Mouse (Mus musculus) hematopoietic stem cell, adult 5-6 weeks (primary cell): ENCODE measurements around the gene Pdgfc. TPM values are rescaled to one million over a fixed set of nuclear protein-coding genes. Genes with fewer than 3 reads are reported as not detected.

ENCODE experiments used
- ATAC-seq, 2 experiments: fragments of 125-278 bp in 1 of 2; replicated peaks in 1 of 2; 2 replicates each; pipeline ENCODE4 v1.8.0; 2016 to 2017; ENCODE audit warnings: inconsistent platforms in 2 of 2, mild to moderate bottlenecking in 2 of 2, moderate number of reproducible peaks in 2 of 2, low read depth in 1 of 2, moderate TSS enrichment in 1 of 2; ENCODE audit not compliant: low FRiP score in 2 of 2, poor library complexity in 2 of 2, severe bottlenecking in 2 of 2, insufficient read depth in 1 of 2, low TSS enrichment in 1 of 2
- total RNA-seq: library from RNA; stranded (forward); fragments of 172-1452, 232-1000 nt; gene quantifications from 2 replicates; pipeline ENCODE4 v1.2.3, GENCODE M21; 2017

The Pdgfc gene
- total RNA-seq, 1 experiment from 2014 or later, result not detected

DNA sequence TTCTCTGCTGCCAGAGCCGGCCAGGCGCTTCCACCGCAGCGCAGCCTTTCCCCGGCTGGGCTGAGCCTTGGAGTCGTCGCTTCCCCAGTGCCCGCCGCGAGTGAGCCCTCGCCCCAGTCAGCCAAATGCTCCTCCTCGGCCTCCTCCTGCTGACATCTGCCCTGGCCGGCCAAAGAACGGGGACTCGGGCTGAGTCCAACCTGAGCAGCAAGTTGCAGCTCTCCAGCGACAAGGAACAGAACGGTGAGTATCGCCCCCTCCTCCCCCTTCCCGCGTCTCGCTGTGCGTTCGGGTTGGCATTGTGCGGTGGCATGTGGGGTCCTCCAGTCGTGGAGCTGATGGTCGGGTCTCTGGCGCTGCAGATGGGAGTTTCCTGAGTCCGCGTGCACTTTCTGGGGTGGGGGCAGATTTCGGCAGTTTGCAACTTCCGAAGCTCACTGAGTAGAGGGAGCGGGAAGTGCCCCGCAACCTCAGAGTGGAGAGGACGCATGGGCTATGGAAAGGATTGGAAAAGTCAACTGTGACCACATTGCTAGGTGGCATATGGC is 1.2 kb downstream of the Pdgfc start:
- peak; percentile 33 to 58; a peak in 3 of 4 replicates for ATAC-seq

DNA sequence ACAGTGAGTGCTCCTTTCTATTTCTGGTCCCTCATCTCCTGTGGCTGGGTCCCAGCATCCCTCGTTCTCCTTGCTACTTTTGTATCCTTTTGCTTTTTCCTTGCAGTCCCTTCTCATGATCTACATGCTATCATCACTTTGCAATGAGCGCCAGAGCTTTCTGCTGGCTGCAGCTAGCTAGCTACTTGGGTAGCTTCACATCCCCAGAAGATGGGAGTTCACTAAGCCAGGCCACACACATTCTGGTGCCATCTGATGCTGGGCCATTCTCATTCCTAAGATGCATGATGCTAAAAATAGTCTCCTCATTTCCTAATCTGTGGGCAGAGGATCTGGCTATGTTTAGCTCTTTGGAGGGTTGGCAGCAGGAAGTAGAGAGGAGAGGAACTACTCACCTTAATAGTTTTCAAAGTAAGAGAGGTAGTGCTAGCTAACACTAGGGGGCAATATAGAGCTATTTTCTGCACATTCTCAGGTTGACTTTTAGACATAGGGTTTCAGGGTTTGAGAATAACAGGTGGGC is 3.0 kb downstream of the Pdgfc start:
- ATAC-seq, result peak; percentile 60 to 80; a peak in 3 of 4 replicates

DNA sequence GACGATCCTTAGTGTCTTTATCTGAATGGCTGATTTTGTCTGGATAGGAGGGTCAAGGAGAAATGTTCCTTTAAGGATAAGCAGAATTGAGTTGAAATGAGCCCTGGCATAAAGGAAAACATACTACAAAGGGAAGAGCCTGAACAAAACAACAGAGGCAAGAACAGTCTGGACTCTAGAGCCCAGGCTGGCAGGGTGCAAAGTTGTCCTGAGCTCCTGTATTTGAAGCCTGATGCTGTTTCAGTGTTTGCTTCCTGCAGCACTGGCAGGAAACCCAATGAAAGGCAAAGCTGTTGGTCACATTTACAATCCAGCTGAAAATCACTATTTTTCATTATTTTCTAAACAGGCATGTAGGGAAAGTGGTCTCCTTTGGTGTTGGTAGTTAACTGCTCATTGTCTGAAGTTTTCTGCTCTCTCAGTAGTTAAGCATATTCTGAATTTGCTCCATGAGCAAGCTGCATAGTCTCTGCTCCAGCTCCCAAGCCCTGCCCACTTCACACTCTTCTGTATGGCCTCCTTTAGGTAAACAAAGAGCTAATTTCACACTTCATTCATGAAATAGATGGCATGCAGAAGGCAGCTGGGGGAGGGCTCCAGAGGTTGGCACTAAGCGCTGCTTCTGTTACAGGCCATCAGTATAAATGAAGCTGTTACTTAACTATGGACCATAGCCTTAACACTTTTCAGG is 8.6 kb downstream of the Pdgfc start:
- no peak for ATAC-seq

DNA sequence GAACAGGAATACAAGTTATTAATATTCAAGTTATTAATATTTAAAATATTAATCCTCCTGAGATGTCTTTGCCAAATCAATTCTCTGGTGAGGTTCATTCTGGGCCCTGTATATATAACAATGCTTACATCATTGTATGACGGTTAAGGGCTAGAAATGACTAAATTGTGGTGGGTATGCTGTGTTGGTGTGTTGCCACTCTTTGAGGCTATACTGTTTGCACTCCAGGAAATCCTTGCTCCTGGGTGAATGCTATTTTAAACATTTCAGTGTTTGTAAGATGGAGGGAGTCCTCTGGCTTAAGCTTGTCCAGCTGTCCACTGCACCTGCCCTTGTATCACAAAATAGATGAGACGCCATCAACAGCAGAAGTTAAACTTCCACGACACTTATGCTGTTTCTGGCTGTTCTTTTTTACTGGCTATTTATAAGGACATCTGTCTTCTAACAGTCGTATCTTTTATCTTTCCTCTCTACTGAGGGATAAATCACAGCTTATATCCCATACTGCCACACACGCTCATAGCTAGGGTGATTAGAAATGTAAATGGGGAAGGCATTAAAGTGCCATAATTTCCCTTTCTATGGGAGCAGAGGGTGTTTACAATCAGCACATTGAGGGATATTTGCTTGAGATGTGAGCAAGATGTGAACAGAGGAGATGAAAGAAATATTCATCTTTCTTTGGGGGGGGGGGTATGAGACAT is 9.3 kb downstream of the Pdgfc start:
- no peak for ATAC-seq

DNA sequence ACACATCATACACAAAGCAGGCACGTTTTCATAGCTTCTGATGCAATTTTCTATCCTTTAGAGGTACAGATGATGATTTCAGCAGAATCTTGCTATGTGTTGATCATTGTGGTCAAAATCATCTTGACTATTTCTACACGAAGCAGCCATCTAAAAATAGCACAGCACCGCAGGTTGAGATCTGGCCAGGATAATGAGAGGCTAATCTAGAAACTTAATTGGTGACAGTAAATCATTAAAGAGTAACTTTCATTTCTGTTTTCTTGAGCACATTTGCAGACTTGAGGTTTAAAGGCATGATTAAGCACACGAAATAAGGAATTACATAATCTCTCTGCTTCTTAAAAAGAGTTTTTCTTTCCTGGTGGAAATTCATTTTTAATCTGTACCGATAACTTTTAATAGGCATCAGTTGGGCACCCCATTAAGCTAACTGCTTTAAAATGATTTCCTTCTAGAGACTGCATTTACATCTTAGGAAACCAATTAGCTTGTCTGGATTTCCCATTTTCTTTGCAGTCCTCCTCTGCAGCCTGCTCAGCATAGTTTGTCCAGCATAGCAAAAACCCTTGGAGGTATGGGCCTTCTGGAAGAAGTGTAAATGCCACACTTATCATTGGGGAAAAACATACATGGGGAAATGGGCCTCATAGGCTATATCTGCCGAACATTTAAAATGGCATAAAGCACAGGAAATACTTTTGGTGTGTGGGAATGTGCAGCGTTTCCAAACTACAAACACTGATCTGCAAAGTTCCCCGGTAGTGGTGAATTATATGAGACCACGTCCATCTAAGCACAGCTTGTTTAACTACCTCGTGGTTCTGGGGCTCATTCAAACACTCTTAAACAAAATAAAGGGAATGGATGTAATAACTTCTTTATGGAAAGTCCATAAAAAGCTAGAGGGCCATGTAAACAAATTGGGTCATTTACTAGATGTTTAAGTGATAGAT is 10.7 kb downstream of the Pdgfc start:
- peak; percentile 58 to 70 for ATAC-seq

DNA sequence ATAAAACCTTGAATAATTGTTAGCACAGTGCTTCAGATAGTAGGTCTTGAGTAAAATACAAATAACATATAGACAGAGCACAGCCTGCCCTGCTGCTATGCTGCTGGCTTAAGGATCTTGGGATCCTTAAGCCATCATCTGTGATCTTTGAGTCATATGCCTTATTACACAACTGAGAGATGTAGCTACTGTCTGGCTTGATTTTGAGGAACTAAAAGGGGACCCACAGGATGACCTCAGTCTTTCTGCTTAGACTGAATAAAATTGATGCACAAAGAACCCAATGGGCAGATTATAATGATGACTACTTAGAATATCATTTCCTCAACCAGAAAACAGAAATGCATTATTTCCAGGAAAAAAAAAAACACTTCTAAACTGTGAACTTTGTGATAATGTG is 15.3 kb downstream of the Pdgfc start:
- no peak; a peak in 1 of 4 replicates for ATAC-seq

DNA sequence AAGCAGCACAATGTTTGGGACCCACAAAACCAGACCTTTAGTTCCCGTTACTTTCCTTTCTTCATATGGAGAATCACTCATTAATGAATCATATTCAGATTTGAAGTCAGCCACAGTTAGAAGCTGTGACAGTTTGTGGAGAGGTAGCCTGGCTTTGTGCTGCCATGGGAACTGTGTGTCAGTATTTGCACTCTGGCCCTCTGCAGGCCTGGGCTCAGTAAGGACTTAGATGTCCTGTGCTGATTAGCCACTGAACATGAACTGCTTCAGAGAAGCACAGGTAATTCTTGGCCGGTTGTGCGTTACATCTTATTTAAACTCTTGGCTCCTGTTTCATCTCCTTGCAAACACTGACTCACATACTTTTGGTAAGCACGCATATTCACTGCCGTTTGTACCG is 16.2 kb downstream of the Pdgfc start:
- ATAC-seq, result no peak

DNA sequence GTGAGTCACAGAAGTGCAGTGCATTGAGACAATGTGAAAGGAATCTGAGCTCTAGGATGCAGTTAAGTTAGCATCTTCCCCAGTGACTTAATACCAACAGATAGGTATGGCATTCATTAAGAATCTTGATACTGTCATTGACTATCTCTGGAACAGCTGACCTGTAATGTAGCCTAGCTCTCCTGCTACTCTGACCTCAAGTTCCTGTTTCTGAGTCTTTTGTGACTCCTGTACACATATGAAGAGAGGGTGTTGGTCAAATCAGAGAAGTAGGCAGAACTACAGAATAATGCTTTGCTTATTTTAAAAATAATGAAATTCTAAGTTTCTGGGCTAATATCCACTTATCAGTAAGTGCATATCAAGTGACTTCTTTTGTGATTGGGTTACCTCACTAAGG is 17.9 kb downstream of the Pdgfc start:
- ATAC-seq, result 0 out of 4 replicates have a peak, but pooled peaks have one; percentile 56 to 58

DNA sequence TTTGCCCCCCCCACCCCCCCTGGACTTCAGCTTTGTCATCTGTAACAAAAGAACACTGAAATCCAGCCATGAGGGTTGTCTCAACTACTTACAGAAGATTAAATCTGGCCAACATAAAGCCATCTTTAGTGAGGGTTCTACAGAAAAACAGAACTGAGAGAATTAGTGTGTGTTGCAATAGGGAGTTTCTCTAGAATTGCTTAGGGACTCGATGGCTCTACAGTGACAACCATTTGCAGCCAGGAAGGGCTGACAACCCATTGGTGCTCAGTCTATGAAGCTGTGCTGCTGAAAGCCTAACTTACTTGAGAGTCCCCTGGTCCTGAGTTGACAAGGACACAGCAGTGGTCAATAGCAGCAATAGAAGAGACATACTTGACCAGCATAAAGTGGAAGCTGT is 21.5 kb downstream of the Pdgfc start:
- ATAC-seq, result no peak

DNA sequence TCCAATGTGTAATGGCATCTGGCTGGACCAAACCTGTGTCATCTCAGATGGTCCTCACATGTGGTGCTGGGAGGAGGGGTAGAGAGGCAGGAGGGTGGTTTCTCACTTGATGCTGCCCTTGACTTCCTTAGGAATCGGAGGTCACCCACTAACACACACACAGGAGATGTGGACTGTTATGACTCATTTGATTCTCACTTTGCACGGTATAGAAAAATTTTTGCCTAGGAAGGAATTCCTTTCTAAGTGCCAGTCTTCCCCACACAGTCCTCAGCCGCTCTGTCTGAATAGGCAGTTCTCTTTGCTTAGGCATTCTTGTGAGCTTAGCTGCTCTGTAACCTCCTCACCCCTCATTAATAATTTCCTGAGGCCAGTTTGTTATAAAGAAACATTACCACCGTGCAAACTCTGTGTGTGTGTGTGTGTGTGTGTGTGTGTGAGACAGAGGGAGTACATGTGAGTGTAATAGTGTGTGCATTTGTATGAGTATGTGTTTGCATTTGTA is 22.4 kb downstream of the Pdgfc start:
- no peak for ATAC-seq

DNA sequence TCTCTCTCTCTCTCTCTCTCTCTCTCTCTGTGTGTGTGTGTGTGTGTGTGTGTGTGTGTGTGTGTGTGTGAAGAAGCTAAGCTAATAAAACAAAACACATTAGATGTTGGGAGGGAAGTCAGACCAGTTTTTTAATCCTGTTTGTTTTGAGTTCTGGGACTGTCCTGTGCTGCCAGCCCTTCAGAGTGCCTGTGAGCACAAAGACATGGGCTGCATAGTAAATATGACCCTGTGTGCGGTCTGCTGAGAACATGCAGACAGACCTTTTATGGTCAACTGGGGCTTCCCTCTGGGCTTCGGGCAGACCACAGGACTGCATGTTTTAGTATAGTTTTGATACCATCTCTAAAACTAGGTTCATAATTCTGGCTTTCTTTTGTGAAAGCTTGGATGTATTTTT is 32.3 kb downstream of the Pdgfc start:
- peak in 1 of 2 experiments; percentile 27; a peak in 1 of 4 replicates for ATAC-seq

DNA sequence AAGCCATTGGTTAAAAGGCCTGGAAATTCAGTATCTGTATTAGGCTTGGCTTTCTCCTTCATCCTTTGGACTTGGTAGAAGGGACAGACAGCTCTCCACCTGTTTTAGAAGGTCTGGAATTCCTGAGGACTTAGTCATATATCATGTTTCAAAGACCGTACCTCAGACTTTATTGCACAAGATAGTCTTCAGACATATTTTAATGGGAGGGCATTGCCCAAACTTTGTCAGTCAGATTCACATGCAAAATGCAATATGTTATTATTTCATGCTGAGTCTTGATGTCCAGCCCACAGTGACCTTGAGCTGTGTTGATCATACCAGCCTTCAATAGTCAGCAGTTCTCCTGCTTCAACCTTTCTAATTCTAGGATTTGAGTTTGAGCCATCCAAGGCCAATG is 64.9 kb downstream of the Pdgfc start:
- no peak for ATAC-seq

DNA sequence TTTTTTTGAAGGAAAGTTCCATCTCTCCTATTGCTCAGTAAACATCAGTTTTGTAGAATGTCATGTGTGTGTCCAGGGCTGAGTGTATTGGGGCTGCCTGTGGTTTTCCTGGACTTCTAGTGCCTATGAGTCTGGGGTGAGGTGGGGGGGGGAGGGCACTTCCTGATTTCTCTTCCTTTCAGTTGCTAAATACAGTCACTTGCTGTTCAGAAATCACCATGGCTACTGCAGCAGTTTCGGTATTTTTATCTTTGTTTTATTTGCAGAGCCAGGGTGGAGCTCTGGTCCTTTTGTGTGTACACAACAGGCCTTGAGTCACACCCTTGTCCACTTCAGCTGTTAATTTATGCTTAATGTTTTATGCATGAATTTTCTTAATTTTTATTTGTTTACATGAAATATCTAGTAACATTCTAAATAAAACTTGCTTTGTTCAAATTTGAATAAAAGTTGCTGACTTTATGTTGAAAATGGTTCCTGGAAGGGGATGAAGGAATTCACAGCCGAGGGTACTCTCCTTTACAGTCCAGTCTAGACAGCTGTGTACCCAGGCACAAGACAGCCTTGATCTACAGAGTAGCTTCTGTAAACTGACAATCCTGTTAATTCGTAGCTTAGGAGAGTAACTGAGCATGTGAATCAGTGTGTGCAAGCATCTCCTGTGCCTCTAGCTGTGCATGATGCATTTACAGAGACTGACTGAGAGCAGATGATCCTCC is 66.1 kb downstream of the Pdgfc start:
- peak; percentile 98 to 99 for ATAC-seq

DNA sequence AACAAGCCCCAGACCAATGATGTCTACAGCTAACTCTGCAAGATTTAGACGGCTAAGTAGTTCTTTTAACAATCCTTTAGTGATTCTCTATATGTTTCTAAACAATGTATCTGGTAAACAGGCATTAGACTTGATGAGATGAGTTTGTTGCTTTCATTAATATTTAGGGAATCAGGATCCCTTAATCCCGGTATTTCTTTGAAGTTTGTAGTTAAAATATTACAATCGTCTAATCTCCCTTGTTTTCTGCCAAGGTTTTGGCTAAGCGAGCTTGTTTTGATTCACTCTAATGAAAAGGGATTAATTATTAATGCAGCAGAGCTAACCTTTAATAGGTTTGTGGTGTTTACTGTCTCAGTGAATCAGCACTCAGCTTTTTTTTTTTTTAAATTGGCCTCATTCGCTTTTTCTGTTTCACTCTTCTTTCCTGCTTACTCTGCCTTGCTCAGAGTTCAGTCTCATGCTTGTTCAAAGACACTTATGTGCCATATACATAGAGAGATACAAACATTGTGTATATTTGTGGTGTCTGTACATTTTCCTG is 66.7 kb downstream of the Pdgfc start:
- no peak for ATAC-seq

DNA sequence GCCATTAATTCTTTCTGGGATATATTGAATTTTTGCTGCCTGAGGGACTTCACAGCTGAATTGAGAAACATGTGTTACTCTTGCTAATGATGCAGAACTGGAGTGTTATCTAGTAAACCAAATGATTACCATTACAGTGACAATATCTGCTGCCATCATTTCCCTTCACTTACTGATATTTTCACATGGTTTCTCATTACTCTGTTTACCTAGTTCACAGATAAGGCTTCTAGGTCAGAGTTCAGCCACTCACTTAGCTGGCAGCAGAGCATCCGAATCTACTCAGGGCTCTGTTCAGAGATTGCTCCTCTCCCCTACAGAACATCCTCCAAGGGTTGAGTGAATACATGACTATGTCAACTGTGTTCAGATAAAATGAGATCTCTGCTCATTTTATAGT is 71.3 kb downstream of the Pdgfc start:
- no peak for ATAC-seq

DNA sequence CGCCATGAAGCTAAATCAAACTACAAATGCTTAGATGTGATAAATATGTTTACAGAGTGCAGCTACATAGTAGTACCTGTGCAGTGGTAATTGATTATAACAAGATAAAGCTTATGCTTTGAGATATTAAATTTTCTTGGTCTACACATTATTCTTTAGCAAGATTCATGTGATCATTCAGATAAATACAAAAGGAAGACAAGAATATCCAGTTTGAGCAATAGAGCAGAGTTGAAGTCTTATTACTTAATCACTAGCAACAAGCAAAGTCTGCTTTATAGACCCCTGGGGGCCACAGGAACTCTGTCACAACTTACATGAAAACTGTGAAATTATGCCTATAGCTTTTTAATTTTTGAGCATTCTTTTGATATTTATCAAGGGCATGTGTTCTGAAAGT is 74.8 kb downstream of the Pdgfc start:
- no peak for ATAC-seq
